Mouse (Mus musculus): ENCODE results near the gene Eps8l1. TPM values are rescaled to one million over a fixed set of nuclear protein-coding genes. Genes with fewer than 3 reads are reported as not detected.

The Eps8l1 gene
- polyA plus RNA-seq (2015; fragmentation: Nextera tagmentation; extraction: Ambion mirVana) = 8.9 and 9.1 TPM in 2 replicates

GRCm38 (mm10) chr7:4460576-4461434, at the start of gene Eps8l1:
Eps8l1 (plus strand) TSS chr7:4460674.

GRCm38 (mm10) chr7:4445216-4445791, 15.2 kb upstream of the Eps8l1 start, which contains the start of gene Rdh13:
Rdh13 (minus strand) TSS chr7:4445649.

GRCm38 (mm10) chr7:4501558-4502397, 41.3 kb downstream of the Eps8l1 start, which contains the start of gene Ppp1r12c:
Ppp1r12c (minus strand) TSS chr7:4501680.

GRCm38 (mm10) chr7:4516332-4517050, 56.0 kb downstream of the Eps8l1 start, which contains the start of gene Tnnt1:
Tnnt1 (minus strand) TSS chr7:4516382.

GRCm38 (mm10) chr7:4524212-4524922, 63.9 kb downstream of the Eps8l1 start, which contains the start of gene Tnni3:
Tnni3 (minus strand) TSS chr7:4524229.

Small RNA genes lying within 50 kb of the gene (microRNA-seq; reads per million reads assigned to microRNA genes)
- gene Gm24605 (ENCODE audit: borderline replicate concordance, insufficient number of aligned reads) = not detected

Other genes starting within 250 kb of the Eps8l1 start
- 0.80 and 0.88 TPM in 2 replicates for gene Lilra5, start 222.9 kb upstream of the Eps8l1 start, polyA plus RNA-seq (2015; fragmentation: Nextera tagmentation; extraction: Ambion mirVana)
- gene Ncr1, start 123.0 kb upstream of the Eps8l1 start, polyA plus RNA-seq (2015; fragmentation: Nextera tagmentation; extraction: Ambion mirVana) = 0.14 and 0.21 TPM in 2 replicates
- gene Gp6, start 62.9 kb upstream of the Eps8l1 start, polyA plus RNA-seq (2015; fragmentation: Nextera tagmentation; extraction: Ambion mirVana) = 0.08 and 0.22 TPM in 2 replicates
- 11.9 and 15.4 TPM in 2 replicates for gene Rdh13, start 15.0 kb upstream of the Eps8l1 start, polyA plus RNA-seq (2015; fragmentation: Nextera tagmentation; extraction: Ambion mirVana)
- 26.2 and 35.8 TPM in 2 replicates for gene Ppp1r12c, start 41.0 kb downstream of the Eps8l1 start, polyA plus RNA-seq (2015; fragmentation: Nextera tagmentation; extraction: Ambion mirVana)
- 9.3 and 14.3 TPM in 2 replicates for gene Tnnt1, start 55.7 kb downstream of the Eps8l1 start, polyA plus RNA-seq (2015; fragmentation: Nextera tagmentation; extraction: Ambion mirVana)
- 2.3 and 6.7 TPM in 2 replicates for gene Tnni3, start 63.6 kb downstream of the Eps8l1 start, polyA plus RNA-seq (2015; fragmentation: Nextera tagmentation; extraction: Ambion mirVana)
- 0.79 and 0.95 TPM in 2 replicates for gene Dnaaf3, start 71.8 kb downstream of the Eps8l1 start, polyA plus RNA-seq (2015; fragmentation: Nextera tagmentation; extraction: Ambion mirVana)
- gene Syt5, start 86.9 kb downstream of the Eps8l1 start, polyA plus RNA-seq (2015; fragmentation: Nextera tagmentation; extraction: Ambion mirVana) = 18.2 and 32.3 TPM in 2 replicates
- 0.03 TPM in 1 of 2 replicates, not detected in the other for gene Ptprh, start 143.4 kb downstream of the Eps8l1 start, polyA plus RNA-seq (2015; fragmentation: Nextera tagmentation; extraction: Ambion mirVana)
- gene Tmem86b, start 170.7 kb downstream of the Eps8l1 start, polyA plus RNA-seq (2015; fragmentation: Nextera tagmentation; extraction: Ambion mirVana) = 1.1 and 1.4 TPM in 2 replicates
- gene Ppp6r1, start 198.3 kb downstream of the Eps8l1 start, polyA plus RNA-seq (2015; fragmentation: Nextera tagmentation; extraction: Ambion mirVana) = 6.7 and 6.9 TPM in 2 replicates
- 70.6 and 80.3 TPM in 2 replicates for gene Hspbp1, start 224.4 kb downstream of the Eps8l1 start, polyA plus RNA-seq (2015; fragmentation: Nextera tagmentation; extraction: Ambion mirVana)
- 0.59 and 1.2 TPM in 2 replicates for gene Brsk1, start 229.9 kb downstream of the Eps8l1 start, polyA plus RNA-seq (2015; fragmentation: Nextera tagmentation; extraction: Ambion mirVana)

Measured in adrenal gland, postnatal 0 days (tissue).